Mouse (Mus musculus) CH12.LX (cell line): ENCODE measurements around the gene Ap2a1. TPM values are rescaled to one million over a fixed set of nuclear protein-coding genes. Genes with fewer than 3 reads are reported as not detected.

Experiments
- DNase-seq: peaks from one replicate; pipeline ENCODE4 v3.0.0-alpha.2; 2013; ENCODE audit errors: extremely low read depth
- H3K27ac ChIP-seq: 2 replicates; pipeline ENCODE4 v1.5.1; 2012; ENCODE audit warnings: low read depth, mild to moderate bottlenecking, control low read depth, moderate library complexity; ENCODE audit not compliant: insufficient read depth
- H3K27me3 ChIP-seq: replicated peaks from 2 replicates; pipeline ENCODE3; 2012; ENCODE audit warnings: inconsistent platforms
- H3K36me3 ChIP-seq, 2 experiments: replicated peaks in 1 of 2; 2 replicates each; pipeline versions ENCODE3 to v1.6.1; 2012; ENCODE audit warnings: inconsistent platforms in 1 of 2, low read length in 1 of 2, mild to moderate bottlenecking in 1 of 2, mixed read lengths in 1 of 2, moderate library complexity in 1 of 2; ENCODE audit not compliant: control insufficient read depth in 1 of 2, insufficient read depth in 1 of 2
- H3K4me1 ChIP-seq, 2 experiments: 2 replicates each; pipeline ENCODE4 v1.6.1; 2012; ENCODE audit warnings: inconsistent platforms in 1 of 2, moderate library complexity in 1 of 2; ENCODE audit not compliant: insufficient read depth in 2 of 2, control insufficient read depth in 1 of 2
- H3K4me2 ChIP-seq: 2 replicates; pipeline ENCODE4 v1.6.1; 2012; ENCODE audit warnings: low read depth, mild to moderate bottlenecking, control low read depth; ENCODE audit not compliant: poor library complexity, insufficient read depth, severe bottlenecking
- H3K4me3 ChIP-seq, 3 experiments: fragments of 150-350 bp in 1 of 3; sonication (generic) in 1 of 3; replicated peaks in 1 of 3; 2 replicates each; pipeline versions ENCODE3 to v1.5.1; 2011 to 2012; ENCODE audit warnings: low read depth in 2 of 3, low read length in 2 of 3, mild to moderate bottlenecking in 2 of 3, moderate library complexity in 2 of 3, control low read depth in 1 of 3, improper control_type of control experiment in 1 of 3, inconsistent platforms in 1 of 3, mixed read lengths in 1 of 3; ENCODE audit not compliant: poor library complexity in 1 of 3
- H3K79me2 ChIP-seq: replicated peaks from 2 replicates; pipeline ENCODE4 v1.6.1; 2012; ENCODE audit warnings: mild to moderate bottlenecking, moderate library complexity; ENCODE audit not compliant: control insufficient read depth, poor library complexity, insufficient read depth, severe bottlenecking; ENCODE audit errors: extremely low read depth
- H3K9ac ChIP-seq: 2 replicates; pipeline ENCODE4 v1.6.1; 2012; ENCODE audit warnings: low read depth, mild to moderate bottlenecking, control low read depth, moderate library complexity; ENCODE audit not compliant: insufficient read depth
- H3K9me3 ChIP-seq: replicated peaks from 2 replicates; pipeline ENCODE3; 2012; ENCODE audit warnings: low read length, inconsistent platforms, mixed read lengths
- CHD1 ChIP-seq: IDR thresholded peaks from 2 replicates; pipeline ENCODE4 v1.6.1; 2012; ENCODE audit warnings: low read depth, low read length, improper control_type of control experiment, inconsistent platforms
- CTCF ChIP-seq, 2 experiments: IDR thresholded peaks in 1 of 2; conservative IDR thresholded peaks in 1 of 2; 2 replicates each; pipeline ENCODE4 v1.5.1; 2011 to 2012; ENCODE audit warnings: low read depth in 2 of 2, low read length in 2 of 2, improper control_type of control experiment in 1 of 2, inconsistent platforms in 1 of 2, mild to moderate bottlenecking in 1 of 2, moderate library complexity in 1 of 2
- ELF1 ChIP-seq: IDR thresholded peaks from 2 replicates; pipeline ENCODE4 v1.6.1; 2014; ENCODE audit warnings: low read depth, mild to moderate bottlenecking, inconsistent platforms, low read length, improper control_type of control experiment
- HCFC1 ChIP-seq: IDR thresholded peaks from 2 replicates; pipeline ENCODE4 v1.6.1; 2012; ENCODE audit warnings: low read depth, mild to moderate bottlenecking, inconsistent platforms, low read length, improper control_type of control experiment
- IRF4 ChIP-seq: IDR thresholded peaks from 2 replicates; pipeline ENCODE4 v1.6.1; 2014; ENCODE audit warnings: low read depth, mild to moderate bottlenecking, inconsistent platforms, low read length, improper control_type of control experiment
- KAT2A ChIP-seq: IDR thresholded peaks from 2 replicates; pipeline ENCODE4 v1.6.1; 2012; ENCODE audit warnings: low read length, improper control_type of control experiment, inconsistent platforms; ENCODE audit not compliant: insufficient replicate concordance
- MEF2A ChIP-seq: IDR thresholded peaks from 2 replicates; pipeline ENCODE4 v1.6.1; 2014; ENCODE audit warnings: low read depth, mild to moderate bottlenecking, inconsistent platforms, low read length, improper control_type of control experiment, borderline replicate concordance
- MYC ChIP-seq: IDR thresholded peaks from 2 replicates; pipeline ENCODE4 v1.6.1; 2011; ENCODE audit warnings: low read depth, mild to moderate bottlenecking, improper control_type of control experiment, low read length
- POLR2AphosphoS2 ChIP-seq: IDR thresholded peaks from 2 replicates; pipeline ENCODE4 v1.6.1; 2011; ENCODE audit warnings: low read depth, low read length, improper control_type of control experiment
- RAD21 ChIP-seq: IDR thresholded peaks from 2 replicates; pipeline ENCODE4 v1.6.1; 2011; ENCODE audit warnings: low read depth, mild to moderate bottlenecking, low read length, improper control_type of control experiment, moderate library complexity
- SIN3A ChIP-seq: IDR thresholded peaks from 2 replicates; pipeline ENCODE4 v1.6.1; 2012; ENCODE audit warnings: low read length, improper control_type of control experiment, inconsistent platforms
- SMC3 ChIP-seq: IDR thresholded peaks from 2 replicates; pipeline ENCODE4 v1.6.1; 2011; ENCODE audit warnings: low read depth, low read length, improper control_type of control experiment
- TCF12 ChIP-seq: IDR thresholded peaks from 2 replicates; pipeline ENCODE4 v1.6.1; 2014; ENCODE audit warnings: low read depth, mild to moderate bottlenecking, inconsistent platforms, low read length, improper control_type of control experiment
- UBTF ChIP-seq: IDR thresholded peaks from 2 replicates; pipeline ENCODE4 v1.6.1; 2012; ENCODE audit warnings: low read depth, mild to moderate bottlenecking, inconsistent platforms, low read length, improper control_type of control experiment, moderate library complexity
- USF1 ChIP-seq: IDR thresholded peaks from 2 replicates; pipeline ENCODE4 v1.6.1; 2014; ENCODE audit warnings: low read depth, mild to moderate bottlenecking, inconsistent platforms, low read length, improper control_type of control experiment
- USF2 ChIP-seq: conservative IDR thresholded peaks from 2 replicates; pipeline ENCODE4 v1.6.1; 2011; ENCODE audit warnings: low read depth, low read length, improper control_type of control experiment
- ZC3H11A ChIP-seq: IDR thresholded peaks from 2 replicates; pipeline ENCODE4 v1.6.1; 2012; ENCODE audit warnings: low read depth, mild to moderate bottlenecking, inconsistent platforms, low read length, improper control_type of control experiment
- ZMIZ1 ChIP-seq: IDR thresholded peaks from 2 replicates; pipeline ENCODE4 v1.6.1; 2012; ENCODE audit warnings: low read depth, mild to moderate bottlenecking, inconsistent platforms, low read length, improper control_type of control experiment
- ZNF384 ChIP-seq: IDR thresholded peaks from 2 replicates; pipeline ENCODE4 v1.6.1; 2012; ENCODE audit warnings: low read depth, low read length, improper control_type of control experiment, inconsistent platforms
- dilution Hi-C: fragments of 300-500 bp; cut with MboI; formaldehyde crosslinking; loops from 2 replicates; pipeline ENCODE4 v1.14.3; 2020; ENCODE audit warnings: low sequenced_read_pairs; ENCODE audit not compliant: extremely low pct_unique_long_range_greater_than_20kb, extremely low pct_ligation_motif_present
- in situ Hi-C: fragments of 300-500 bp; cut with MboI; formaldehyde crosslinking; loops from 3 replicates; pipeline ENCODE4 v1.14.3; 2019; ENCODE audit warnings: low sequenced_read_pairs, low pct_ligation_motif_present, low pct_unique_long_range_greater_than_20kb, mixed read lengths
- polyA plus RNA-seq: library from polyadenylated mRNA; unstranded; fragments of >175 nt; gene quantifications from 2 replicates; pipeline ENCODE4 v1.2.1, GENCODE M21; 2012; ENCODE audit warnings: low read depth; ENCODE audit not compliant: insufficient read length
- total RNA-seq, 2 experiments: library from RNA; depleted of rRNA; stranded (reverse); fragments of 300-350 nt in 1 of 2; fragments of >200 nt in 1 of 2; gene quantifications; 2 replicates each; pipeline ENCODE4 v1.2.3; 2012 to 2014

Gene Ap2a1
- total and polyA plus RNA-seq, 3 experiments: 35.7 to 61.1 (median 56.3) TPM

DNA sequence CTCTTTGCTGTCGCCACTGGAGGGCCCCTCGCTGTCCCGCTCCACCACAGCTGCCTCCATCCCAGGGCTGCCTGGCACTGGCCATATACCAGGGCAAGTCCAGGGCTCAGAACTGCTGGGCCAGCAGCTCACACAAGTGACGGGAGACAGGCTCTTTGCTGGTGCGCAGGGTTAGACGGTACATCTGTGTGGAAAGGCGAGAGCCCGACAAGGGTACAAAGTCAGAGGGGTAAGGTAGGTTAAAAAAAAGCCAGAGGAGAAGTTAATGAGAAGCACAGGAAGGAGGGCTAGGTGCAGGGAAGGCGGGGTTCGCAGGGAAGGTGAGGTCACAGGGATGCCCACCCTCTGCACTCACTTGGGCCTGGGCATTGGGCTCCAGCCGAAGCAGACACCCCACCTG is 28.7 kb downstream of the Ap2a1 start:
- no peaks in the 10 kb centered on the region for H3K27me3 ChIP-seq
- H3K36me3 ChIP-seq: peaks cover 65 to 78% of the 10 kb centered on the region in 2 experiments
- no peak for DNase-seq
- peaks cover 9 to 33% of the 10 kb centered on the region in 2 experiments for H3K4me1 ChIP-seq
- no peaks in the 10 kb centered on the region for H3K9me3 ChIP-seq
- dilution Hi-C loops (no loop called here), in situ Hi-C loops (no loop called here)
- no peak overlapping the region for H3K4me2 ChIP-seq
- no peak for TF ChIP-seq HCFC1
- TF ChIP-seq KAT2A: no peak
- no peak for TF ChIP-seq UBTF
- no peak for TF ChIP-seq RAD21
- no peak for TF ChIP-seq MEF2A
- no peak overlapping the region for H3K4me3 ChIP-seq
- no peak overlapping the region for H3K9ac ChIP-seq
- no peaks in the 10 kb centered on the region for H3K79me2 ChIP-seq
- no peak overlapping the region for H3K27ac ChIP-seq

GRCm38 (mm10) chr7:44898607-44899006 is 30.7 kb downstream of the Ap2a1 start:
- H3K9me3 ChIP-seq: no peaks in the 10 kb centered on the region
- H3K79me2 ChIP-seq: no peaks in the 10 kb centered on the region
- peak; percentile 29 for DNase-seq
- TF ChIP-seq CTCF (conservative IDR thresholded peaks at IDR 0.05 in 1 of 2, IDR thresholded peaks at IDR 0.05 in 1 of 2; ENCODE audit: low read depth in 2 of 2, low read length in 2 of 2): peak in 1 of 2 experiments; percentile 26; a peak in 1 of 4 replicates
- TF ChIP-seq CHD1: no peak
- TF ChIP-seq POLR2AphosphoS2: no peak
- TF ChIP-seq UBTF: no peak
- TF ChIP-seq HCFC1: no peak
- no peak for TF ChIP-seq USF1
- no peak for TF ChIP-seq ZMIZ1
- H3K27me3 ChIP-seq: no peaks in the 10 kb centered on the region
- H3K9ac ChIP-seq: no peak overlapping the region
- in situ Hi-C loops: no loop called here
- H3K4me3 ChIP-seq: no peak overlapping the region
- peak overlapping the region; percentile 27; the same call in 1 of the 2 replicates for H3K27ac ChIP-seq
- H3K4me1 ChIP-seq: peaks cover 9 to 38% of the 10 kb centered on the region in 2 experiments
- no peak overlapping the region for H3K4me2 ChIP-seq
- peaks cover 46 to 57% of the 10 kb centered on the region in 2 experiments for H3K36me3 ChIP-seq
- dilution Hi-C loops: no loop called here

- peak; percentile 40 for DNase-seq
- Histone ChIP-seq H3K4me2 (peak overlapping the region; percentile 53), H3K27me3 (no peaks in the 10 kb centered on the region)
- TF ChIP-seq MEF2A: no peak
- TF ChIP-seq IRF4: no peak
- no peak for TF ChIP-seq USF2
- TF ChIP-seq SMC3: no peak
- no peak for TF ChIP-seq MYC
- TF ChIP-seq HCFC1: no peak
- TF ChIP-seq ZNF384: no peak
- TF ChIP-seq ELF1: no peak
- TF ChIP-seq ZC3H11A: no peak
- TF ChIP-seq SIN3A: no peak
- TF ChIP-seq CTCF (conservative IDR thresholded peaks at IDR 0.05 in 1 of 2, IDR thresholded peaks at IDR 0.05 in 1 of 2; ENCODE audit: low read depth in 2 of 2, low read length in 2 of 2): no peak
- no peak for TF ChIP-seq RAD21
- no peak for TF ChIP-seq USF1
- TF ChIP-seq TCF12: no peak
- TF ChIP-seq, all 38 proteins: peak for 0
- Histone ChIP-seq H3K4me3 (peak overlapping the region; percentile 55 to 72 (median 61)), H3K4me1 (peaks cover 9 to 39% of the 10 kb centered on the region in 2 experiments), H3K79me2 (peaks cover 6% of the 10 kb centered on the region), H3K9ac (peak overlapping the region; percentile 65), H3K36me3 (peaks cover 25 to 36% of the 10 kb centered on the region in 2 experiments), H3K9me3 (no peaks in the 10 kb centered on the region), H3K27ac (no peak overlapping the region)
- in situ Hi-C loops: no loop called here
- dilution Hi-C loops: no loop called here
Measured at GRCm38 (mm10) chr7:44896499-44896898, 32.8 kb downstream of the Ap2a1 start.
